Mouse (Mus musculus): ENCODE measurements at regions not wholly inside any gene's neighbourhood (a gene's known extent, or its start where the extent isn't known, plus 50 kb on each side); places are given as distances from the start of the nearest gene placed in this dataset.
"Not testable (repeated sequence)": the region's sequence is repeated elsewhere in the genome, so short reads cannot be mapped to it uniquely, and the experiment has no call there.

GRCm38 (mm10) chr12:46636888-46637287 is 181.8 kb downstream of the Nova1 start:
- no peak overlapping the region for H3K27ac ChIP-seq (ENCODE audit: low read depth)
- H3K36me3 ChIP-seq (replicated peaks; ENCODE audit: control insufficient read depth, insufficient read depth, low read length): no peaks in the 10 kb centered on the region
- ATAC-seq (ENCODE audit: insufficient read depth, low read depth) (no peak), DNase-seq (ENCODE audit: low spot score) (no peak)
- H3K9ac ChIP-seq (replicated peaks; ENCODE audit: low read depth, low read length): no peak overlapping the region
- no peaks in the 10 kb centered on the region for H3K9me3 ChIP-seq (replicated peaks; ENCODE audit: control insufficient read depth, low read length)
- no peak overlapping the region for H3K4me3 ChIP-seq (ENCODE audit: low read depth, low read length)
- H3K4me2 ChIP-seq (ENCODE audit: low read depth, low read length): no peak overlapping the region
- no peaks in the 10 kb centered on the region for H3K27me3 ChIP-seq (ENCODE audit: control insufficient read depth, insufficient read depth, low read length)
- H3K4me1 ChIP-seq (ENCODE audit: control insufficient read depth, insufficient read depth): peaks cover 5% of the 10 kb centered on the region; the same call in 1 of the 2 replicates
- TF ChIP-seq EP300 (IDR thresholded peaks at IDR 0.05; ENCODE audit: low read depth) (no peak), CTCF (IDR thresholded peaks at IDR 0.05; ENCODE audit: low read depth) (no peak)

GRCm38 (mm10) chr12:46635125-46635772 is 183.5 kb downstream of the Nova1 start:
- peaks cover 5% of the 10 kb centered on the region; the same call in 1 of the 2 replicates for H3K4me1 ChIP-seq (ENCODE audit: control insufficient read depth, insufficient read depth)
- no peak overlapping the region for H3K4me2 ChIP-seq (ENCODE audit: low read depth, low read length)
- 11% methylated on average over 6 of the region's 6 CpGs for WGBS
- no peaks in the 10 kb centered on the region for H3K27me3 ChIP-seq (ENCODE audit: control insufficient read depth, insufficient read depth, low read length)
- H3K9me3 ChIP-seq (replicated peaks; ENCODE audit: control insufficient read depth, low read length): no peaks in the 10 kb centered on the region
- no peak overlapping the region for H3K27ac ChIP-seq (ENCODE audit: low read depth)
- H3K9ac ChIP-seq (replicated peaks; ENCODE audit: low read depth, low read length): no peak overlapping the region
- TF ChIP-seq CTCF (IDR thresholded peaks at IDR 0.05; ENCODE audit: low read depth): peak; percentile 52
- TF ChIP-seq EP300 (IDR thresholded peaks at IDR 0.05; ENCODE audit: low read depth): no peak
- DNase-seq (ENCODE audit: low spot score): peak; percentile 45
- no peaks in the 10 kb centered on the region for H3K36me3 ChIP-seq (replicated peaks; ENCODE audit: control insufficient read depth, insufficient read depth, low read length)
- no peak overlapping the region for H3K4me3 ChIP-seq (ENCODE audit: low read depth, low read length)
- ATAC-seq (ENCODE audit: insufficient read depth, low read depth): no peak

- H3K36me3 ChIP-seq (replicated peaks; ENCODE audit: control insufficient read depth, insufficient read depth, low read length): no peaks in the 10 kb centered on the region
These were observed 184.0 kb downstream of the Nova1 start for GRCm38 (mm10) chr12:46634771-46635124.

GRCm38 (mm10) chr12:46632384-46632783 is 186.3 kb downstream of the Nova1 start:
- not testable (repeated sequence) for H3K4me3 ChIP-seq (ENCODE audit: low read depth, low read length); DNase-seq (ENCODE audit: low spot score); ATAC-seq (ENCODE audit: insufficient read depth, low read depth); H3K9me3 ChIP-seq (replicated peaks; ENCODE audit: control insufficient read depth, low read length); H3K4me2 ChIP-seq (ENCODE audit: low read depth, low read length); H3K36me3 ChIP-seq (replicated peaks; ENCODE audit: control insufficient read depth, insufficient read depth, low read length); H3K4me1 ChIP-seq (ENCODE audit: control insufficient read depth, insufficient read depth); H3K27ac ChIP-seq (ENCODE audit: low read depth); H3K9ac ChIP-seq (replicated peaks; ENCODE audit: low read depth, low read length); H3K27me3 ChIP-seq (ENCODE audit: control insufficient read depth, insufficient read depth, low read length)

More at GRCm38 (mm10) chr12:46634771-46635124, 184.0 kb downstream of the Nova1 start:
- DNase-seq (ENCODE audit: low spot score): no peak
- 36% methylated on average over 1 of the region's 1 CpGs for WGBS
- ATAC-seq (ENCODE audit: insufficient read depth, low read depth): no peak
- no peak overlapping the region for H3K9ac ChIP-seq (replicated peaks; ENCODE audit: low read depth, low read length)
- no peaks in the 10 kb centered on the region for H3K9me3 ChIP-seq (replicated peaks; ENCODE audit: control insufficient read depth, low read length)
- TF ChIP-seq CTCF (IDR thresholded peaks at IDR 0.05; ENCODE audit: low read depth) (no peak), EP300 (IDR thresholded peaks at IDR 0.05; ENCODE audit: low read depth) (no peak)
- no peak overlapping the region for H3K27ac ChIP-seq (ENCODE audit: low read depth)
- no peaks in the 10 kb centered on the region for H3K27me3 ChIP-seq (ENCODE audit: control insufficient read depth, insufficient read depth, low read length)
- no peak overlapping the region for H3K4me2 ChIP-seq (ENCODE audit: low read depth, low read length)
- H3K4me3 ChIP-seq (ENCODE audit: low read depth, low read length): no peak overlapping the region
- peaks cover 5% of the 10 kb centered on the region; the same call in 1 of the 2 replicates for H3K4me1 ChIP-seq (ENCODE audit: control insufficient read depth, insufficient read depth)

- Histone ChIP-seq H3K27ac (ENCODE audit: low read depth) (no peak overlapping the region), H3K36me3 (replicated peaks; ENCODE audit: control insufficient read depth, insufficient read depth, low read length) (no peaks in the 10 kb centered on the region), H3K9ac (replicated peaks; ENCODE audit: low read depth, low read length) (no peak overlapping the region), H3K27me3 (ENCODE audit: control insufficient read depth, insufficient read depth, low read length) (no peaks in the 10 kb centered on the region), H3K4me1 (ENCODE audit: control insufficient read depth, insufficient read depth) (no peaks in the 10 kb centered on the region), H3K4me2 (ENCODE audit: low read depth, low read length) (no peak overlapping the region), H3K4me3 (ENCODE audit: low read depth, low read length) (no peak overlapping the region), H3K9me3 (replicated peaks; ENCODE audit: control insufficient read depth, low read length) (no peaks in the 10 kb centered on the region)
- ATAC-seq (ENCODE audit: insufficient read depth, low read depth): no peak
- 78% methylated on average over 2 of the region's 2 CpGs for WGBS
- TF ChIP-seq EP300 (IDR thresholded peaks at IDR 0.05; ENCODE audit: low read depth) (no peak), CTCF (IDR thresholded peaks at IDR 0.05; ENCODE audit: low read depth) (no peak)
- DNase-seq (ENCODE audit: low spot score): no peak
These were observed 191.4 kb downstream of the Nova1 start for GRCm38 (mm10) chr12:46627320-46627719.

GRCm38 (mm10) chr12:46611439-46611838 is 207.3 kb downstream of the Nova1 start:
- ATAC-seq (ENCODE audit: insufficient read depth, low read depth): no peak
- TF ChIP-seq CTCF (IDR thresholded peaks at IDR 0.05; ENCODE audit: low read depth) (no peak), EP300 (IDR thresholded peaks at IDR 0.05; ENCODE audit: low read depth) (no peak)
- Histone ChIP-seq H3K9me3 (replicated peaks; ENCODE audit: control insufficient read depth, low read length) (no peaks in the 10 kb centered on the region), H3K4me2 (ENCODE audit: low read depth, low read length) (no peak overlapping the region), H3K4me1 (ENCODE audit: control insufficient read depth, insufficient read depth) (no peaks in the 10 kb centered on the region), H3K27ac (ENCODE audit: low read depth) (no peak overlapping the region), H3K36me3 (replicated peaks; ENCODE audit: control insufficient read depth, insufficient read depth, low read length) (no peaks in the 10 kb centered on the region), H3K4me3 (ENCODE audit: low read depth, low read length) (no peak overlapping the region), H3K27me3 (ENCODE audit: control insufficient read depth, insufficient read depth, low read length) (no peaks in the 10 kb centered on the region), H3K9ac (replicated peaks; ENCODE audit: low read depth, low read length) (no peak overlapping the region)
- WGBS: 70% methylated on average over 2 of the region's 2 CpGs
- DNase-seq (ENCODE audit: low spot score): no peak
